Comparison of ENCODE assay signal across 24 mouse cellular contexts in genomic region chr1:38604611-38605010, GRCm38 (mm10).
DNase-seq lines count a peak whose midpoint lies in the region; ATAC-seq and TF ChIP-seq lines count a peak whose summit lies in the region.
"Had no signal": no experiment of that assay in that cellular context is flagged by ENCODE, and none has a peak within 500 bp of the region (broad histone marks: within the 10 kb centered on the region; RNA-seq: fewer than 3 reads in every experiment).

No protein-coding gene starts in this region.

- H3K4me2 ChIP-seq in midbrain, embryonic 11.5 days, result no peak overlapping the region
- no peak overlapping the region for H3K4me2 ChIP-seq in midbrain, postnatal 0 days (ENCODE audit: low read depth, low read length, poor library complexity, severe bottlenecking)
- no peak overlapping the region for H3K4me2 ChIP-seq in lung, postnatal 0 days (replicated peaks; ENCODE audit: low read depth, low read length)
- H3K4me2 ChIP-seq: heart, embryonic 12.5 days; heart, embryonic 15.5 days; hindbrain, embryonic 12.5 days; hindbrain, embryonic 15.5 days had no signal

- no peak for TF ChIP-seq CTCF in midbrain, postnatal 0 days (IDR thresholded peaks at IDR 0.05)
- TF ChIP-seq CTCF in lung, postnatal 0 days (IDR thresholded peaks at IDR 0.05), result no peak

- H3K4me1 ChIP-seq in midbrain, embryonic 11.5 days (ENCODE audit: control insufficient read depth, insufficient read depth, low read length), result peaks cover 9% of the 10 kb centered on the region
- no peaks in the 10 kb centered on the region; the same call in 1 of the 2 replicates for H3K4me1 ChIP-seq in midbrain, postnatal 0 days (ENCODE audit: insufficient read depth, low read length)
- H3K4me1 ChIP-seq in lung, postnatal 0 days (ENCODE audit: insufficient read depth, low read depth, low read length), result no peaks in the 10 kb centered on the region; the same call in 1 of the 2 replicates

- WGBS in midbrain, embryonic 11.5 days, result 94% methylated on average over 7 of the region's 7 CpGs
- WGBS in midbrain, postnatal 0 days, result 98% methylated on average over 7 of the region's 7 CpGs
- WGBS in lung, postnatal 0 days, result 53% methylated on average over 7 of the region's 7 CpGs

- H3K27me3 ChIP-seq in midbrain, embryonic 11.5 days (ENCODE audit: control insufficient read depth, insufficient read depth, low read length), result no peaks in the 10 kb centered on the region
- H3K27me3 ChIP-seq in midbrain, postnatal 0 days (ENCODE audit: insufficient read depth, low read length), result no peaks in the 10 kb centered on the region
- H3K27me3 ChIP-seq in lung, postnatal 0 days (replicated peaks; ENCODE audit: insufficient read depth, low read length), result no peaks in the 10 kb centered on the region
- H3K27me3 ChIP-seq: heart, embryonic 12.5 days; heart, embryonic 15.5 days; hindbrain, embryonic 12.5 days; hindbrain, embryonic 15.5 days had no signal

- no peak overlapping the region for H3K27ac ChIP-seq in midbrain, embryonic 11.5 days (ENCODE audit: low read depth, low read length)
- H3K27ac ChIP-seq in midbrain, postnatal 0 days (ENCODE audit: low read depth, low read length), result no peak overlapping the region
- H3K27ac ChIP-seq in lung, postnatal 0 days (ENCODE audit: low read length), result peak overlapping the region; percentile 47; the same call in 1 of the 2 replicates
- H3K27ac ChIP-seq: gastrocnemius, adult 2 months; heart, embryonic 15.5 days; hindbrain, embryonic 12.5 days; hindbrain, embryonic 15.5 days had no signal

- H3K4me3 ChIP-seq in midbrain, embryonic 11.5 days (ENCODE audit: low read depth, low read length), result no peak overlapping the region
- no peak overlapping the region for H3K4me3 ChIP-seq in midbrain, postnatal 0 days (ENCODE audit: low read depth, low read length)
- H3K4me3 ChIP-seq in lung, postnatal 0 days (ENCODE audit: low read depth, low read length), result no peak overlapping the region
- H3K4me3 ChIP-seq: gastrocnemius, adult 2 months; heart, embryonic 12.5 days; heart, embryonic 15.5 days; hindbrain, embryonic 12.5 days; hindbrain, embryonic 15.5 days had no signal

- no peaks in the 10 kb centered on the region for H3K36me3 ChIP-seq in midbrain, embryonic 11.5 days (ENCODE audit: control insufficient read depth, insufficient read depth, low read length)
- H3K36me3 ChIP-seq in midbrain, postnatal 0 days (ENCODE audit: insufficient read depth, low read length), result no peaks in the 10 kb centered on the region
- H3K36me3 ChIP-seq in lung, postnatal 0 days (ENCODE audit: insufficient read depth, low read length), result no peaks in the 10 kb centered on the region
- H3K36me3 ChIP-seq: heart, embryonic 12.5 days; heart, embryonic 15.5 days; hindbrain, embryonic 12.5 days; hindbrain, embryonic 15.5 days had no signal

- no peaks in the 10 kb centered on the region for H3K9me3 ChIP-seq in midbrain, embryonic 11.5 days (ENCODE audit: control insufficient read depth, low read length)
- H3K9me3 ChIP-seq in midbrain, postnatal 0 days (ENCODE audit: low read length), result no peaks in the 10 kb centered on the region
- no peaks in the 10 kb centered on the region for H3K9me3 ChIP-seq in lung, postnatal 0 days (ENCODE audit: low read length)
- H3K9me3 ChIP-seq: heart, embryonic 12.5 days; heart, embryonic 15.5 days; hindbrain, embryonic 12.5 days; hindbrain, embryonic 15.5 days had no signal

- peak; percentile 93 for TF ChIP-seq EP300 in lung, postnatal 0 days (IDR thresholded peaks at IDR 0.05)

- H3K9ac ChIP-seq in midbrain, embryonic 11.5 days (ENCODE audit: low read length), result no peak overlapping the region
- no peak overlapping the region for H3K9ac ChIP-seq in midbrain, postnatal 0 days (replicated peaks; ENCODE audit: low read length, poor library complexity, severe bottlenecking)
- H3K9ac ChIP-seq in lung, postnatal 0 days (replicated peaks; ENCODE audit: low read depth), result no peak overlapping the region
- H3K9ac ChIP-seq: forebrain, postnatal 0 days; heart, embryonic 12.5 days; heart, embryonic 15.5 days; hindbrain, embryonic 12.5 days; hindbrain, embryonic 15.5 days had no signal

- ATAC-seq in midbrain, embryonic 11.5 days (ENCODE audit: low FRiP score), result no peak
- ATAC-seq in midbrain, postnatal 0 days (ENCODE audit: low FRiP score), result no peak
- peak; percentile 86 for ATAC-seq in lung, postnatal 0 days
- ATAC-seq: CD4-positive, CD25-positive, alpha-beta regulatory T cell, adult 4 months; forebrain, embryonic 14.5 days; forebrain, postnatal 0 days had no signal

- peak; percentile 39 for DNase-seq in midbrain, embryonic 11.5 days (ENCODE audit: low spot score, missing footprints)
- DNase-seq in midbrain, postnatal 0 days (ENCODE audit: low spot score), result no peak
- DNase-seq in lung, postnatal 0 days (ENCODE audit: low spot score), result peak; percentile 52
- DNase-seq in lung, postnatal 25 days (ENCODE audit: low spot score), result peak; percentile 48
- DNase-seq in natural killer cell, adult 2 months (ENCODE audit: low spot score in 2 of 2), result no peak
- no peak for DNase-seq in spleen, postnatal 14 days (ENCODE audit: low spot score in 2 of 2)
- no peak for DNase-seq in MN1 (ENCODE audit: low spot score)
- DNase-seq: adrenal gland, postnatal 10 days; adrenal gland, postnatal 36 days; cerebellum, adult 18-20 months; cerebellum, adult 9-10 months; cerebellum, postnatal 14 days; forebrain, postnatal 0 days; gastrocnemius, adult 2 months; gastrocnemius, postnatal 14 days; heart, adult 18-20 months; heart, postnatal 10 days; heart, postnatal 4 days had no signal

Comparison
In these comparisons a context has a peak if more than half of its experiments do, and no peak if none do; other contexts are left out.
1. DNase-seq: peak in midbrain, embryonic 11.5 days (single experiment), lung, postnatal 0 days (single experiment) and lung, postnatal 25 days (single experiment); none in midbrain, postnatal 0 days (single experiment), natural killer cell, adult 2 months (0 of 2), spleen, postnatal 14 days (0 of 2) and MN1 (single experiment).